In the genomic region with DNA sequence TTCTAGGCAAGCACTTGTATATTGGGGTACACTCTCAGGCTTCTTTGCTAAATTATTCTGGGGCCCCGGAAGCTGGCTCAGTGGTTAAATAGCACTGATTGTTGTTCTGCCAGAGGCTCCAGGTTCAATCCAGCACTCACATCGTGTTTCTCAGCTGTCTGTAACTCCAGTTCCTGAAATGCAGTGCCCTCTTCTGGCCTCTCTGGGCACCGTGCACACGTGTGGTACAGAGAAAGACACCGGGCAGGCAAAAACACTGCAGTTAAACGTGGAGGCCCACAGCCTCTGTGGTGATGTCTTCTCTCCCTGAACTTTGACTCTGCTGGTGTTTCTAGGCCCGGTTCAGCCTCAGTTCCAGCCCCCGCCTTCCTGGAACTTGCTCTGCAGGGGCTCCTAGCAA, we compare ENCODE assay signal across 9 mouse cellular contexts. TPM values are rescaled to one million over a fixed set of nuclear protein-coding genes. Genes with fewer than 3 reads are reported as not detected.
DNase-seq lines count a peak whose midpoint lies in the region; TF ChIP-seq lines count a peak whose summit lies in the region.
"Had no signal": no experiment of that assay in that cellular context is flagged by ENCODE, and none has a peak within 500 bp of the region (broad histone marks: within the 10 kb centered on the region; RNA-seq: fewer than 3 reads in every experiment).

No protein-coding gene starts in this region.

- peaks cover 2% of the 10 kb centered on the region for H3K79me3 ChIP-seq in C2C12 (ENCODE audit: low read depth)

- H3K36me3 ChIP-seq in C2C12 (ENCODE audit: control insufficient read depth, insufficient read depth), result no peaks in the 10 kb centered on the region
- no peaks in the 10 kb centered on the region for H3K36me3 ChIP-seq in kidney, adult 2 months (ENCODE audit: control insufficient read depth, insufficient read depth, low read length)

- DNase-seq in gastrocnemius, adult 2 months, result peak; percentile 53
- DNase-seq in gastrocnemius, postnatal 4 days (ENCODE audit: low spot score in 2 of 2), result no peak
- peak; percentile 82 for DNase-seq in kidney, adult 2 months
- peak; percentile 61 for DNase-seq in lung, postnatal 25 days (ENCODE audit: low spot score)
- peak; percentile 70 to 78 for DNase-seq in thymus, postnatal 10 days (ENCODE audit: low spot score in 2 of 2)
- DNase-seq in ovary, postnatal 36 days (ENCODE audit: low spot score), result no peak

- H3K4me3 ChIP-seq in gastrocnemius, adult 2 months, result no peak overlapping the region
- no peak overlapping the region for H3K4me3 ChIP-seq in C2C12 (ENCODE audit: insufficient read depth, poor library complexity, severe bottlenecking)
- no peak overlapping the region for H3K4me3 ChIP-seq in bone marrow macrophage, adult 2 months (ENCODE audit: insufficient read depth, low read length)
- no peak overlapping the region for H3K4me3 ChIP-seq in kidney, adult 2 months (ENCODE audit: insufficient read depth, low read depth, low read length)

- no peaks in the 10 kb centered on the region for H3K27me3 ChIP-seq in C2C12 (ENCODE audit: control insufficient read depth, insufficient read depth, insufficient read length)
- no peaks in the 10 kb centered on the region for H3K27me3 ChIP-seq in kidney, adult 2 months (replicated peaks; ENCODE audit: control insufficient read depth, insufficient read depth, low read length)

- 15% methylated on average over 8 of the region's 8 CpGs for whole genome bisulfite sequencing in kidney, adult 2 months

- H3K4me1 ChIP-seq in bone marrow macrophage, adult 2 months (ENCODE audit: control insufficient read depth, insufficient read depth, low read length), result peaks cover 5% of the 10 kb centered on the region
- peaks cover 18% of the 10 kb centered on the region for H3K4me1 ChIP-seq in kidney, adult 2 months (ENCODE audit: control insufficient read depth, insufficient read depth, low read length)

- TF ChIP-seq POLR2A in bone marrow macrophage, adult 2 months (IDR thresholded peaks at IDR 0.05; ENCODE audit: borderline replicate concordance, low read depth, low read length), result no peak
- TF ChIP-seq POLR2A in kidney, adult 2 months (IDR thresholded peaks at IDR 0.05; ENCODE audit: low read depth, low read length), result no peak

- no peak overlapping the region for H3ac ChIP-seq in C2C12 (ENCODE audit: control insufficient read depth, insufficient read length, low read depth)

- intact Hi-C loops in gastrocnemius, adult 2 months (cut with DNase I), result no loop called here

- H3K79me2 ChIP-seq in C2C12 (ENCODE audit: control insufficient read depth, insufficient read depth), result peaks cover 4% of the 10 kb centered on the region

- TF ChIP-seq CTCF in gastrocnemius, adult 2 months (IDR thresholded peaks at IDR 0.05), result peak; percentile 61
- peak; percentile 74 for TF ChIP-seq CTCF in C2C12 (IDR thresholded peaks at IDR 0.05; ENCODE audit: control insufficient read depth, insufficient read depth, insufficient read length)
- TF ChIP-seq CTCF in bone marrow macrophage, adult 2 months (IDR thresholded peaks at IDR 0.05; ENCODE audit: low read depth, low read length), result peak; percentile 56
- TF ChIP-seq CTCF in kidney, adult 2 months (conservative IDR thresholded peaks at IDR 0.05; ENCODE audit: insufficient read depth, insufficient read length, low read depth, low read length), result peak; percentile 94

- no peak overlapping the region for H3K27ac ChIP-seq in gastrocnemius, adult 2 months
- H3K27ac ChIP-seq in bone marrow macrophage, adult 2 months (ENCODE audit: insufficient read depth, low read depth, low read length), result no peak overlapping the region
- no peak overlapping the region for H3K27ac ChIP-seq in kidney, adult 2 months (ENCODE audit: insufficient read depth, low read depth, low read length)
- H3K27ac ChIP-seq: macrophage had no signal

TF ChIP-seq in C2C12, 6 proteins besides CTCF, POLR2A, EP300 and RAD21:
- TF ChIP-seq MYOG (IDR thresholded peaks at IDR 0.05; ENCODE audit: control insufficient read depth, extremely low read depth, insufficient read length), result no peak
- TF ChIP-seq FOSL1 (IDR thresholded peaks at IDR 0.05; ENCODE audit: insufficient read depth, low read length, poor library complexity, severe bottlenecking), result no peak
- TF ChIP-seq MAX (IDR thresholded peaks at IDR 0.05), result no peak
- no peak for TF ChIP-seq USF1 (IDR thresholded peaks at IDR 0.05; ENCODE audit: low read depth)
- no peak for TF ChIP-seq CEBPB (IDR thresholded peaks at IDR 0.05; ENCODE audit: low read depth)
- TF ChIP-seq MYOD1 (IDR thresholded peaks at IDR 0.05; ENCODE audit: control insufficient read depth, insufficient read length, low read depth), result no peak

RNA-seq across cellular contexts. Expression of a gene that starts 4.5 kb away (rescaled TPM):
- total RNA-seq in gastrocnemius, adult 2 months (2021), result 10 to 100 TPM; 30.1 to 36.3 TPM
- total RNA-seq in gastrocnemius, postnatal 4 days (2021), result 10 to 100 TPM; 22.1 to 23.7 TPM
- polyA plus RNA-seq in C2C12 (2012; fragmentation: generic; extraction: Trizol), result 41.4 TPM
- 72.2 and 77.0 TPM in 2 replicates for polyA plus RNA-seq in bone marrow macrophage, adult 2 months (2012; ENCODE audit: insufficient read depth, insufficient read length, missing spikeins)
- 153 and 156 TPM in 2 replicates for polyA plus RNA-seq in kidney, adult 2 months (2012; rRNA removed)

RNA-seq across cellular contexts. Expression of a gene that starts 17.7 kb away (rescaled TPM):
- total RNA-seq in gastrocnemius, adult 2 months (2021), result under 1 TPM; 0.15 to 0.25 TPM
- 1 to 10 TPM; 1.8 to 2.8 TPM for total RNA-seq in gastrocnemius, postnatal 4 days (2021)
- 0.07 TPM for polyA plus RNA-seq in C2C12 (2012; fragmentation: generic; extraction: Trizol)
- 42.3 and 49.7 TPM in 2 replicates for polyA plus RNA-seq in bone marrow macrophage, adult 2 months (2012; ENCODE audit: insufficient read depth, insufficient read length, missing spikeins)
- 2.9 and 7.2 TPM in 2 replicates for polyA plus RNA-seq in kidney, adult 2 months (2012; rRNA removed)

RNA-seq across cellular contexts. Expression of a gene that starts 17.8 kb away (rescaled TPM):
- 10 to 100 TPM; 25.1 to 35.4 TPM for total RNA-seq in gastrocnemius, adult 2 months (2021)
- total RNA-seq in gastrocnemius, postnatal 4 days (2021), result 10 to 100 TPM; 35.6 to 48.5 TPM
- 226 TPM for polyA plus RNA-seq in C2C12 (2012; fragmentation: generic; extraction: Trizol)
- polyA plus RNA-seq in bone marrow macrophage, adult 2 months (2012; ENCODE audit: insufficient read depth, insufficient read length, missing spikeins), result 25.6 and 27.3 TPM in 2 replicates
- polyA plus RNA-seq in kidney, adult 2 months (2012; rRNA removed), result 68.9 and 70.5 TPM in 2 replicates

RNA-seq across cellular contexts. Expression of a gene that starts 34.2 kb away (rescaled TPM):
- total RNA-seq in gastrocnemius, adult 2 months (2021), result 10 to 100 TPM; 17.6 to 17.7 TPM
- 10 to 100 TPM; 23.7 to 29.6 TPM for total RNA-seq in gastrocnemius, postnatal 4 days (2021)
- 38.0 TPM for polyA plus RNA-seq in C2C12 (2012; fragmentation: generic; extraction: Trizol)
- 10.9 and 12.4 TPM in 2 replicates for polyA plus RNA-seq in bone marrow macrophage, adult 2 months (2012; ENCODE audit: insufficient read depth, insufficient read length, missing spikeins)
- 48.4 and 85.5 TPM in 2 replicates for polyA plus RNA-seq in kidney, adult 2 months (2012; rRNA removed)

RNA-seq across cellular contexts. Expression of a gene that starts 45.4 kb away (rescaled TPM):
- 1 to 10 TPM in 1 of 2 experiments, under 1 TPM in 1; 0.89 to 2.1 TPM for total RNA-seq in gastrocnemius, adult 2 months (2021)
- total RNA-seq in gastrocnemius, postnatal 4 days (2021), result 1 to 10 TPM; 7.4 to 7.6 TPM
- 1.7 TPM for polyA plus RNA-seq in C2C12 (2012; fragmentation: generic; extraction: Trizol)
- 2.9 and 5.8 TPM in 2 replicates for polyA plus RNA-seq in bone marrow macrophage, adult 2 months (2012; ENCODE audit: insufficient read depth, insufficient read length, missing spikeins)
- 24.1 and 38.4 TPM in 2 replicates for polyA plus RNA-seq in kidney, adult 2 months (2012; rRNA removed)

Comparison
In these comparisons a context has a peak if more than half of its experiments do, and no peak if none do; other contexts are left out.
1. DNase-seq: peak in gastrocnemius, adult 2 months (single experiment), kidney, adult 2 months (single experiment), lung, postnatal 25 days (single experiment) and thymus, postnatal 10 days (2 of 2); none in gastrocnemius, postnatal 4 days (0 of 2) and ovary, postnatal 36 days (single experiment).
2. Peak in every context shown above with its lines, with median percentiles within 50 percentile points of each other: CTCF ChIP-seq.